ENCODE assay signal across 30 mouse cellular contexts in genomic region chr15:103540646-103541045, GRCm38 (mm10). TPM values are rescaled to one million over a fixed set of nuclear protein-coding genes. Genes with fewer than 3 reads are reported as not detected.
"Had no signal": no experiment of that assay in that cellular context is flagged by ENCODE, and none has a peak within 500 bp of the region (broad histone marks: within the 10 kb centered on the region; RNA-seq: fewer than 3 reads in every experiment).

No protein-coding gene starts in this region.

- H3K36me3 ChIP-seq: intestine, embryonic 15.5 days; kidney, embryonic 15.5 days; limb, embryonic 12.5 days; limb, embryonic 15.5 days; midbrain, embryonic 13.5 days; neural tube, embryonic 12.5 days; stomach, embryonic 15.5 days had no signal

- DNase-seq: kidney, adult 18-20 months; kidney, postnatal 14 days; kidney, postnatal 4 days; layer of hippocampus, postnatal 36 days; lung, embryonic 14.5 days; retina, postnatal 1 day; right cerebral cortex, postnatal 25 days; spleen, adult 18-20 months; thymus, postnatal 36 days had no signal

- H3K9ac ChIP-seq: intestine, embryonic 15.5 days; kidney, embryonic 15.5 days; limb, embryonic 12.5 days; limb, embryonic 15.5 days; liver, embryonic 14.5 days; liver, postnatal 0 days; lung, embryonic 14.5 days; midbrain, embryonic 13.5 days; neural tube, embryonic 12.5 days; stomach, embryonic 15.5 days had no signal

- H3K9me3 ChIP-seq: intestine, embryonic 15.5 days; kidney, embryonic 15.5 days; limb, embryonic 12.5 days; limb, embryonic 15.5 days; midbrain, embryonic 13.5 days; neural tube, embryonic 12.5 days; stomach, embryonic 15.5 days had no signal

- H3K27ac ChIP-seq: intestine, embryonic 15.5 days; kidney, embryonic 15.5 days; layer of hippocampus, adult 2 months; left cerebral cortex, adult 2 months; limb, embryonic 12.5 days; limb, embryonic 15.5 days; liver, embryonic 14.5 days; macrophage; midbrain, embryonic 13.5 days; neural tube, embryonic 12.5 days; stomach, embryonic 15.5 days had no signal

- H3K4me3 ChIP-seq: intestine, embryonic 15.5 days; kidney, embryonic 15.5 days; layer of hippocampus, adult 2 months; left cerebral cortex, adult 2 months; limb, embryonic 12.5 days; limb, embryonic 15.5 days; midbrain, embryonic 13.5 days; neural tube, embryonic 12.5 days; stomach, embryonic 15.5 days had no signal

- ATAC-seq: intestine, embryonic 15.5 days; liver, postnatal 0 days; lung, postnatal 0 days; midbrain, embryonic 13.5 days had no signal

- H3K4me2 ChIP-seq: intestine, embryonic 15.5 days; kidney, embryonic 15.5 days; limb, embryonic 12.5 days; limb, embryonic 15.5 days; liver, embryonic 11.5 days; lung, embryonic 14.5 days; midbrain, embryonic 13.5 days; neural tube, embryonic 12.5 days; stomach, embryonic 15.5 days had no signal

RNA-seq across cellular contexts. Expression of gene Ppp1r1a, which starts 2.8 kb away (rescaled TPM):
- total RNA-seq: megakaryocyte, adult 5-6 weeks; neutrophil, adult 5-6 weeks had no signal

RNA-seq across cellular contexts. Expression of gene Glycam1, which starts 24.2 kb away (rescaled TPM):
- total RNA-seq: left cerebral cortex, adult 2 months; left cerebral cortex, postnatal 10 days; left cerebral cortex, postnatal 36 days; megakaryocyte, adult 5-6 weeks; midbrain, postnatal 0 days; neutrophil, adult 5-6 weeks had no signal
- polyA plus RNA-seq: intestine, embryonic 15.5 days; kidney, embryonic 15.5 days; limb, embryonic 12.5 days; limb, embryonic 15.5 days; liver, embryonic 11.5 days; liver, embryonic 14.5 days; liver, postnatal 0 days; lung, embryonic 14.5 days; lung, postnatal 0 days; macrophage; midbrain, embryonic 13.5 days; midbrain, postnatal 0 days; neural tube, embryonic 12.5 days; stomach, embryonic 15.5 days; thymus, postnatal 0 days; urinary bladder, adult 2 months had no signal
